Mouse (Mus musculus): ENCODE results near the gene Capn15. TPM values are rescaled to one million over a fixed set of nuclear protein-coding genes. Genes with fewer than 3 reads are reported as not detected.

Gene Capn15
- polyA plus RNA-seq, 1 experiment from 2014 or later = 25.7 TPM

DNA sequence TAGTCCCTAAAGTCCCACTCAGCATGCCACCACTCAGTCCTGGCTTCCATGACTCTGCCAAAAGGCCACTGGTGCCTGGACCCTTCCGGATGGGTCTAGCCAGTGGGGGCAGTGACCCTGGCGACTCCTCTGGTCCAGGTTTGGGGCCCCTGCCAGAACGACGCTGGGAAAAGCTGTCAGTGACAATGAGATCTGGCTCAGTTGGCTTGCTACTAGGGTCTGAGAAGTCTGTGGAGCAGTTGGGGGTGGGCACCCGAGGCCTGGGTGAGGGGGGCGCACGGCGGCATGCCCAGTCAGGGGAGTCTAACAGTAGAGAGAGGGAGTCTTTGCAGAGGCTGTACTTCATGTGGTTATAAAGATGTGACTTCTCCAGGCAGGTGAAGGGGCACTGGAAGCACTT is 37.5 kb downstream of the Capn15 start:
- WGBS = 80% methylated on average over 8 of the region's 8 CpGs
- Histone ChIP-seq H3K4me2 (ENCODE audit: low read depth, severe bottlenecking) (no peak overlapping the region), H3K9ac (ENCODE audit: low read length) (no peak overlapping the region), H3K27me3 (ENCODE audit: control insufficient read depth, insufficient read depth, low read length) (peaks cover 34% of the 10 kb centered on the region), H3K27ac (replicated peaks; ENCODE audit: low read depth, low read length) (no peak overlapping the region), H3K9me3 (ENCODE audit: control insufficient read depth, low read length) (no peaks in the 10 kb centered on the region), H3K4me3 (ENCODE audit: low read depth, low read length) (no peak overlapping the region), H3K36me3 (ENCODE audit: control insufficient read depth, insufficient read depth, low read length) (no peaks in the 10 kb centered on the region), H3K4me1 (ENCODE audit: control insufficient read depth, insufficient read depth, low read length) (peaks cover 8% of the 10 kb centered on the region)
- no peak for ATAC-seq (ENCODE audit: insufficient number of reproducible peaks, low FRiP score, low TSS enrichment, low read depth)
- DNase-seq (ENCODE audit: low spot score) = no peak

DNA sequence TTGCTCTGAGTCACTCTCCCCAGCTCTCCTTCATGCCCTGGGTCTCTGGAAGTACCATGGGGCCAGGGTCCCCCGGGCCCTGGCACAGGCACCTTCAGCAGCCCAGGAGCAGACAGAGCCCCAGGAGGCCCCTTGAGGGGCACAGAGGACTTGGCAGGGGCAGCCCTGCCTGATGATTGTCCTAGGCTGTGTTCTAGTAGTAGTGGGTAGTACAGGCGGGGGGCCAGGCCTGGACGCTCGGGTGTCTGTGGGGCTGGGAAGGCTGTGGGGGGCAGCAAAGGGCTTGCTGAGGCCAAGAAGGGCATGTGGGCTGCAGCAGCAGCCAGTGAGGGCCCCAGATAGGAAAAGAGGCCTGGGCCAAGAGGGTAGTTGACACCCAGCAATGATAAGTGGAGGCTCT is 38.0 kb downstream of the Capn15 start:
- no peak overlapping the region for H3K4me3 ChIP-seq (ENCODE audit: low read depth, low read length)
- H3K4me1 ChIP-seq (ENCODE audit: control insufficient read depth, insufficient read depth, low read length) = peaks cover 8% of the 10 kb centered on the region
- ATAC-seq (ENCODE audit: insufficient number of reproducible peaks, low FRiP score, low TSS enrichment, low read depth) (no peak), DNase-seq (ENCODE audit: low spot score) (no peak)
- H3K27me3 ChIP-seq (ENCODE audit: control insufficient read depth, insufficient read depth, low read length) = peaks cover 29% of the 10 kb centered on the region
- no peak overlapping the region for H3K4me2 ChIP-seq (ENCODE audit: low read depth, severe bottlenecking)
- 91% methylated on average over 4 of the region's 4 CpGs for WGBS
- no peaks in the 10 kb centered on the region for H3K36me3 ChIP-seq (ENCODE audit: control insufficient read depth, insufficient read depth, low read length)
- H3K9ac ChIP-seq (ENCODE audit: low read length) = 0 out of 2 replicates have a peak overlapping the region, but pooled peaks have one; percentile 12
- H3K27ac ChIP-seq (replicated peaks; ENCODE audit: low read depth, low read length) = no peak overlapping the region
- no peaks in the 10 kb centered on the region for H3K9me3 ChIP-seq (ENCODE audit: control insufficient read depth, low read length)

DNA sequence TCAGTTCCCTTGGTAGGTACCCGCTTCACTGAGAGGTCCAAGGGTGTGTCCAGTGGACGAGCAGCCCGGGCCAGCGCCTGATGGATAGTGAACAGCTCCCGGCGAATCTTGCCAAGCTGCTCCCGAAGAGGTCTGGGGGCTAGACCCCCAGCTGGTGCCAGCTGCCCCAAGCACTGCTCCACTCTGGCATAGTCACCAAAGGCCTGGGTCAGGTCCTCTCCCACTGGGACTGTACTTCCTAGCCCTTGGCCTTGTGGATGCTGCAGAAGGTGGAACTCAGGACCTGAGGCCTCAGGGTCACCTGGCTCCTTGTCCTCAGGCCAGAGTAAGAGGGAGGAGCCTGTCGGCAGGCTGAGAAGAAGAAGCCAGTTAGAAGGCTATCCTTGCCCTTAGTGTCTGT is 38.7 kb downstream of the Capn15 start:
- H3K4me1 ChIP-seq (ENCODE audit: control insufficient read depth, insufficient read depth, low read length) = peaks cover 6% of the 10 kb centered on the region
- H3K4me3 ChIP-seq (ENCODE audit: low read depth, low read length) = no peak overlapping the region
- H3K9me3 ChIP-seq (ENCODE audit: control insufficient read depth, low read length) = no peaks in the 10 kb centered on the region
- no peak overlapping the region for H3K27ac ChIP-seq (replicated peaks; ENCODE audit: low read depth, low read length)
- 90% methylated on average over 8 of the region's 8 CpGs for WGBS
- H3K9ac ChIP-seq (ENCODE audit: low read length) = no peak overlapping the region
- peak overlapping the region; percentile 10; the same call in 1 of the 2 replicates for H3K4me2 ChIP-seq (ENCODE audit: low read depth, severe bottlenecking)
- no peaks in the 10 kb centered on the region for H3K36me3 ChIP-seq (ENCODE audit: control insufficient read depth, insufficient read depth, low read length)
- peaks cover 22% of the 10 kb centered on the region for H3K27me3 ChIP-seq (ENCODE audit: control insufficient read depth, insufficient read depth, low read length)
- ATAC-seq (ENCODE audit: insufficient number of reproducible peaks, low FRiP score, low TSS enrichment, low read depth) = no peak
- DNase-seq (ENCODE audit: low spot score) = no peak

DNA sequence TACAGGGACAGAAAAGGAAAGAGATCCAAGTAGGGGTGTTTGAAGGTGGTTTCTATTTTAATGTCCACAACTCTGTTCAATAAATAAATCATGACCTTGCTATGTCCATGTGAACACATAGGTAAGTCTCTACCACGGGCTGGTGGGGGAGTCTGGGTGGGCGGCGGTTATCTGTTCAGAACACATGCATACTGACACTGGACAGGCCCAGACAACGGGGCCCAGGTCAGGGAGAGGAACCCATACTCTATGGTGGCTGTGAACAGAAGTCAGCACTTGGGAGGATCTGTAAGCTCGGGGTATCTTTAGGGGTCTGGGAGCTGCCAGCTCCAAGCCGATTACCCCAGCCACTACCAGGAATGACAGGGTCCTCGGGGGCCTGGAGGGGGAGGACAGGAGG is 39.2 kb downstream of the Capn15 start:
- Histone ChIP-seq H3K4me1 (ENCODE audit: control insufficient read depth, insufficient read depth, low read length) (0 out of 2 replicates have a peak, but pooled peaks cover 3% of the 10 kb centered on the region), H3K27me3 (ENCODE audit: control insufficient read depth, insufficient read depth, low read length) (peaks cover 17% of the 10 kb centered on the region), H3K4me2 (ENCODE audit: low read depth, severe bottlenecking) (peak overlapping the region; percentile 10; the same call in 1 of the 2 replicates), H3K9me3 (ENCODE audit: control insufficient read depth, low read length) (no peaks in the 10 kb centered on the region), H3K9ac (ENCODE audit: low read length) (no peak overlapping the region), H3K4me3 (ENCODE audit: low read depth, low read length) (no peak overlapping the region), H3K27ac (replicated peaks; ENCODE audit: low read depth, low read length) (no peak overlapping the region; the same call in 1 of the 2 replicates), H3K36me3 (ENCODE audit: control insufficient read depth, insufficient read depth, low read length) (no peaks in the 10 kb centered on the region)
- ATAC-seq (ENCODE audit: insufficient number of reproducible peaks, low FRiP score, low TSS enrichment, low read depth) (no peak), DNase-seq (ENCODE audit: low spot score) (no peak)
- WGBS = 78% methylated on average over 7 of the region's 7 CpGs

DNA sequence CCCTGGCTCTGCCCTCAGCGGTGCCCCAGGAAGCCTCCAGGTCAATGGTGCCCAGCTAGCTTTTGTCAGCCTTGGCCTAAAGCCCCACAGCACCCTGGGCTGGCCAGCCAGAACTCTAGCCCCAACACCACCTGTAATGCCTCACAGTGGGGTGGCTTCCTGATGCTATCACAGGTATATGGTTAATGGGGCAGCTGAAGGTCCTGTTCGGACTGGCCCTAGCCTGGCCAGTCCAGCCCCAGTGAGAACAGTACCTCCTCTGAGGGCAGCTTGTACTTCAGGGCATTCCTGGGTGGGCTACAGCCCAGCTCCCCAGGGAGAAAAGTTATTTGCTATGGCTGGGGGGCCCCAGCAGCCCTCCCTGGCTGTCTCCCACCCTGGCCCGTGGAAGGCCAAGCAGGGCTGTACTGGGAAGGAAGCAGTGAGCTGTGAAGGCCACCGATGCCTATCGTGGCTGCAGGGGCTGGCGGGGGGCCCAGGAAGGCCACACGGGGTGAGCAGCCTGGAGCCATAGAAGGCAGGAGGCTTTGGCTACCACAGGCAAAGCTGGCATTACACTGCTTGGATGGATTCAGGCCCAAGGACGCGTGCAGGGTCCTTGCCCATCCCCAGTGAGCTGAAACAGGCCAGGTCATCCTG is 40.0 kb downstream of the Capn15 start:
- H3K4me2 ChIP-seq (ENCODE audit: low read depth, severe bottlenecking) = no peak overlapping the region

DNA sequence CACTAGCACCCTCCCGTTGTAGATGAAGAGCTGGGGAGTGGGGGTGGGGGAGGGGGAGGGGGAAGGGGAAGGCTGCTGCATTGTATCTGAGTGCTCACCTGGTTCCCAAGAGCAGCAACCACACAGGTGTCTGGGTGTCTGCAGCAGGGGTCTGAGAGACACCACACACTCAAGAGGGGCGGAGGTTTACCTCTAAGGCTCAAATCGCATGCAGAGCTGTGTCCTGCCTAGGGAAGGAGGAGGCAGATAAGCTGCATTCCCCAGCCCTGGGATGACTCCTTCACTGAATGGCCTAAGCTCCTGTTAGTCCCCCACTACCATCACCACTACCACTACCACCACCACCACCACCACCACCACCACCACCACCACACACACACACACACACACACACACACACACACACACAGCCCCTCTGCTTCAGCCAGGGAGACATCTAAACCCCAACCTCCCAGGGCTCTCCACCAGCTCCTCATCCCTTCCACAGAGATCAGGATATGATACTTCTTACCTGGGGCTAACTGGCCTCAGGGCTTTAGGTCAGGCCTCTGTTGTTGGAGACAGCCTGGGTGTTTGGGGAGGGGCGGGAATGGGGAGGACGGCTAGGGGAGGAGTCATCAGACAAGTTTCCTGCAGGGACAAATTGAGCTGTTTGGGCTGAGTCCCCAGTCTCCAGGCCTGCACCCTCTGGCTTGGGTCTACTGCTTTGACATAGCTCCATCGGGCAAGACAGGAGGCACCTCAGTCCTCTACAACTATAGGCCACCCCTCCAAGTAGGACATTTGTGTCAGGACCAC is 41.0 kb downstream of the Capn15 start, which contains the start of the genes Pigq and Nhlrc4:
TSS of gene Pigq (minus strand) at position 571 of the 798 bp plus-strand sequence.
TSS of gene Nhlrc4 (minus strand) at position 596 of the 798 bp plus-strand sequence.
- 46% methylated on average over 6 of the region's 6 CpGs for WGBS
- ATAC-seq (ENCODE audit: insufficient number of reproducible peaks, low FRiP score, low TSS enrichment, low read depth) (no peak), DNase-seq (ENCODE audit: low spot score) (no peak)
- Histone ChIP-seq H3K4me3 (ENCODE audit: low read depth, low read length) (no peak within 1 kb of the TSS), H3K36me3 (ENCODE audit: control insufficient read depth, insufficient read depth, low read length) (no peaks in the 10 kb centered on the region), H3K4me2 (ENCODE audit: low read depth, severe bottlenecking) (no peak within 1 kb of the TSS; the same call in 1 of the 2 replicates), H3K4me1 (ENCODE audit: control insufficient read depth, insufficient read depth, low read length) (peaks cover 11% of the 10 kb centered on the region), H3K9ac (ENCODE audit: low read length) (no peak within 1 kb of the TSS), H3K9me3 (ENCODE audit: control insufficient read depth, low read length) (no peaks in the 10 kb centered on the region), H3K27ac (replicated peaks; ENCODE audit: low read depth, low read length) (no peak within 1 kb of the TSS), H3K27me3 (ENCODE audit: control insufficient read depth, insufficient read depth, low read length) (no peaks in the 10 kb centered on the region)

More for the DNA sequence above, 40.0 kb downstream of the Capn15 start:
- ATAC-seq (ENCODE audit: insufficient number of reproducible peaks, low FRiP score, low TSS enrichment, low read depth) = no peak
- Histone ChIP-seq H3K4me3 (ENCODE audit: low read depth, low read length) (no peak overlapping the region), H3K27ac (replicated peaks; ENCODE audit: low read depth, low read length) (no peak overlapping the region; the same call in 1 of the 2 replicates), H3K36me3 (ENCODE audit: control insufficient read depth, insufficient read depth, low read length) (no peaks in the 10 kb centered on the region), H3K9ac (ENCODE audit: low read length) (no peak overlapping the region), H3K27me3 (ENCODE audit: control insufficient read depth, insufficient read depth, low read length) (peaks cover 10% of the 10 kb centered on the region), H3K4me1 (ENCODE audit: control insufficient read depth, insufficient read depth, low read length) (peaks cover 8% of the 10 kb centered on the region), H3K9me3 (ENCODE audit: control insufficient read depth, low read length) (no peaks in the 10 kb centered on the region)
- whole genome bisulfite sequencing = 73% methylated on average over 9 of the region's 9 CpGs
- no peak for DNase-seq (ENCODE audit: low spot score)

DNA sequence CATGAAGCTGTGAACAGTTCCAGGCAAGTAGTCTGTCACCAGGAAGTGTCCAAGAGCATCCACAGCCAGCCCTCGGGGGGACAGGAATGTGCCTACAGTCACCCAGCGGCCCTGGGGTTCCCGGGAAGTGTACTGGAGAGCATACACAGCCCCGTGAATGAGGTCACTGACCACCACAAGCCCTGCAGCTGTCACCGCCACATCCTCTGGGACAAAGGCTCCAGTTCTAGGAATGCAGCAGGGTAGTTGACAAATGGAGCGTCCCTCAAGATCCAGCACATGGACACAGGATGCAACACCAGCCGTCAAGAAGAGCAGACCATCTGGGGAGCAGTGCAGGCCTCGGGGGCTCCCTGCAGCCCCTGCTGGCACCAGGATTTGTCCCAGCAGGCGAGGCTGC is 41.8 kb downstream of the Capn15 start:
- 75% methylated on average over 9 of the region's 9 CpGs for WGBS
- Histone ChIP-seq H3K9me3 (ENCODE audit: control insufficient read depth, low read length) (no peaks in the 10 kb centered on the region), H3K27me3 (ENCODE audit: control insufficient read depth, insufficient read depth, low read length) (no peaks in the 10 kb centered on the region), H3K4me1 (ENCODE audit: control insufficient read depth, insufficient read depth, low read length) (peaks cover 11% of the 10 kb centered on the region), H3K4me2 (ENCODE audit: low read depth, severe bottlenecking) (no peak overlapping the region; the same call in 1 of the 2 replicates), H3K36me3 (ENCODE audit: control insufficient read depth, insufficient read depth, low read length) (peaks cover 3% of the 10 kb centered on the region; the same call in 1 of the 2 replicates), H3K9ac (ENCODE audit: low read length) (no peak overlapping the region), H3K4me3 (ENCODE audit: low read depth, low read length) (no peak overlapping the region), H3K27ac (replicated peaks; ENCODE audit: low read depth, low read length) (no peak overlapping the region)
- ATAC-seq (ENCODE audit: insufficient number of reproducible peaks, low FRiP score, low TSS enrichment, low read depth) (no peak), DNase-seq (ENCODE audit: low spot score) (no peak)

DNA sequence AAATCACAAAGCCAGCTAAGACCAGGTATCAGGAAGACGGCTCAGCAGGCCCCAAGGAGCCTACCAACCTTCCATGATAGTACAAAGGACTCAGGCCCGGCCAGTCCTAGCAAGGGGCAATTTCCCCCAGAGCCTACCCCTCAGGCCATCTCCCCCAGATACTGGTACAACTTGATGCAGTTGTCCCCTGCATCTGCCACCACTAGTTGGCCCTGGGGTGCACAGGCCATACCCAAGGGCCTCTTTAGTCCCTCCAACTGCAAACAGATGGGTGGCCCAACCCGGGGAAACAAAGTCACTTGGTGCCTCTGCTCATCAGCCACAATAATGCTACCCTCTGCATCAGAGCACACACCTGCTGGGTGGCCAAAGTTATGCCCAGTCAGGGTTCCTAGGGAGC is 42.4 kb downstream of the Capn15 start:
- Histone ChIP-seq H3K27me3 (ENCODE audit: control insufficient read depth, insufficient read depth, low read length) (no peaks in the 10 kb centered on the region), H3K4me2 (ENCODE audit: low read depth, severe bottlenecking) (no peak overlapping the region), H3K27ac (replicated peaks; ENCODE audit: low read depth, low read length) (no peak overlapping the region), H3K9ac (ENCODE audit: low read length) (no peak overlapping the region), H3K9me3 (ENCODE audit: control insufficient read depth, low read length) (no peaks in the 10 kb centered on the region), H3K4me3 (ENCODE audit: low read depth, low read length) (no peak overlapping the region), H3K36me3 (ENCODE audit: control insufficient read depth, insufficient read depth, low read length) (peaks cover 3% of the 10 kb centered on the region; the same call in 1 of the 2 replicates), H3K4me1 (ENCODE audit: control insufficient read depth, insufficient read depth, low read length) (peaks cover 11% of the 10 kb centered on the region)
- WGBS = 82% methylated on average over 3 of the region's 3 CpGs
- ATAC-seq (ENCODE audit: insufficient number of reproducible peaks, low FRiP score, low TSS enrichment, low read depth) (no peak), DNase-seq (ENCODE audit: low spot score) (no peak)
